Mouse (Mus musculus) myocyte (in vitro differentiated cells): ENCODE data around the gene Sema5a.

Source experiments
- MAX ChIP-seq: IDR thresholded peaks from one replicate; pipeline ENCODE4 v1.6.1; 2011; ENCODE audit warnings: low read depth, mild to moderate bottlenecking, control low read depth
- POLR2A ChIP-seq: IDR thresholded peaks from one replicate; pipeline ENCODE4 v1.6.1; 2011; ENCODE audit warnings: low read depth, mild to moderate bottlenecking, control low read depth, moderate library complexity; ENCODE audit not compliant: insufficient read length
- POLR2AphosphoS2 ChIP-seq: IDR thresholded peaks from one replicate; pipeline ENCODE4 v1.6.1; 2011; ENCODE audit warnings: low read depth, control low read depth; ENCODE audit not compliant: insufficient read length
- REST ChIP-seq: IDR thresholded peaks from one replicate; pipeline ENCODE4 v1.6.1; 2011; ENCODE audit warnings: mild to moderate bottlenecking, control low read depth, moderate library complexity; ENCODE audit not compliant: insufficient read depth, insufficient read length
- TCF3 ChIP-seq: IDR thresholded peaks from one replicate; pipeline ENCODE4 v1.6.1; 2011; ENCODE audit warnings: low read depth, control low read depth; ENCODE audit not compliant: insufficient read length

DNA sequence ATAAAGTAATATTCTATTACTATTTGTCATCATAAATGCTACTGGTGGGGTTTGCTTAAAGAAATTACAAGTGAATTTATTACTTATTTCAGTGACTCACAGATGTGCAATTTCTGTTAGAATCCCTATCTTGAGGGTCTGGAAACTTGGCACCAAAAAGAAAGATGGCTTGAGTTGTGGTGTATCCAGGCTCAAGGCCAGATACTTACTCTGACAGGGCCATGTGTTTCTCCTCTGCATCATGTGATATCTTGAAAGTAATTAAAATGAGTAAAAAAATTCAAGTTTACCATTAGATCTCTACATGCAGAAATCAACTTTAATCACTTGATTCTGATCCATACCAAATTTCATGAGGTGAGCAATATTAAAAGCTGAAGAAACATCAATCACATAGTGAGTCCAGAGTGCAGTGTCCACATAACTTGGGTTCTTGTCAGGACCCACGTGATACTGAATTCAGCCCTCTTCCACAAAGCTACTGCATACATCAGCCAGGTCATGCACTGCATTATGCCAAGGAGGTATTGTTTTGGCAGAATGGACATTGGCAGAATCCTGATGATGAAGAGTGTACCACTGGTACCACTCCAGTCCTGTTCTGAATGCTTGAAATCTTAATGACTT lies 402.6 kb downstream of the Sema5a start:
- no peak for TF ChIP-seq TCF3
- TF ChIP-seq POLR2A, result no peak
- TF ChIP-seq POLR2AphosphoS2, result no peak
- no peak for TF ChIP-seq REST
- no peak for TF ChIP-seq MAX
